Mouse (Mus musculus) C2C12 (cell line): ENCODE data around the gene Olfr902.

Experiments used
- CEBPB ChIP-seq: IDR thresholded peaks from one replicate; pipeline ENCODE4 v1.6.1; 2011; ENCODE audit warnings: low read depth, mild to moderate bottlenecking, control low read depth, moderate library complexity
- CTCF ChIP-seq: IDR thresholded peaks from one replicate; pipeline ENCODE4 v1.5.1; 2011; ENCODE audit not compliant: control insufficient read depth, insufficient read depth, insufficient read length
- MAX ChIP-seq: IDR thresholded peaks from one replicate; pipeline ENCODE4 v1.6.1; 2011; ENCODE audit warnings: mild to moderate bottlenecking, control low read depth
- MYOD1 ChIP-seq: IDR thresholded peaks from one replicate; pipeline ENCODE4 v1.6.1; 2011; ENCODE audit warnings: low read depth; ENCODE audit not compliant: control insufficient read depth, insufficient read length
- USF1 ChIP-seq: IDR thresholded peaks from one replicate; pipeline ENCODE4 v1.6.1; 2011; ENCODE audit warnings: low read depth, mild to moderate bottlenecking, control low read depth, moderate library complexity

- TF ChIP-seq CTCF (no peak), CEBPB (no peak), MYOD1 (no peak), USF1 (no peak), MAX (no peak)
These were observed 23.7 kb upstream of the Olfr902 start for GRCm38 (mm10) chr9:38423801-38424200.
